Mouse (Mus musculus) spleen, adult 2 months (tissue): Measurements from ENCODE around the gene Mpp4.

Experiments used
- CTCF ChIP-seq: fragments of 200-500 bp; IDR thresholded peaks from 2 replicates; pipeline ENCODE4 v1.5.1; 2011; ENCODE audit warnings: mild to moderate bottlenecking, inconsistent platforms; ENCODE audit not compliant: insufficient read depth, insufficient read length, insufficient replicate concordance; ENCODE audit errors: extremely low read depth
- POLR2A ChIP-seq: fragments of 200-500 bp; IDR thresholded peaks from 2 replicates; pipeline ENCODE4 v1.6.1; 2011; ENCODE audit warnings: low read depth, low read length, inconsistent platforms

DNA sequence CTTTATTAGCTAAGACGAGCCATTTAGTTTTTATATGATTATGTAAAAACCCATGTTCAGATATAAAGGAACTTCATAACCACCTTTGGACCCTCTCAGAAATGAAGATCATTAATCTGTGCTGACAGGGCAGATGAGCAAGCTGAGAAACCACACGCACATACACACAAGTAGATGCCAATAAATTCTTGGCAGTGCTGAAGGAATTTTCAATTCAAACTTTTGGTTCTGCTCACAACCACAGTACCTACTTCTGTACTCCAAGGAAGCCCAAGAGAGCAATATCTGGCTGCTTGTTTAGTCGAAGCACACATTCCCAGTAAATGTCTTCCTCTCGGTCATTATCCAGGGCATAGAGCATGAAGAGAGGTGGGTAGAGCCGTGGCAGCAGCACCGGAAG is 6.4 kb upstream of the Mpp4 start:
- TF ChIP-seq CTCF: no peak
- TF ChIP-seq POLR2A: no peak
